Mouse (Mus musculus) lung, adult 2 months (tissue): ENCODE results near the gene Atp6v0b.

ENCODE experiments used
- CTCF ChIP-seq: fragments of 200-500 bp; IDR thresholded peaks from 2 replicates; pipeline ENCODE4 v1.5.1; 2011; ENCODE audit warnings: mild to moderate bottlenecking, low read length, control low read depth; ENCODE audit not compliant: insufficient read depth
- POLR2A ChIP-seq: fragments of 200-500 bp; IDR thresholded peaks from 2 replicates; pipeline ENCODE4 v1.6.1; 2011; ENCODE audit warnings: low read depth, mild to moderate bottlenecking, control low read depth, low read length, borderline replicate concordance; ENCODE audit errors: extremely low read depth

GRCm38 (mm10) chr4:117913421-117913820, 26.3 kb upstream of the Atp6v0b start:
- TF ChIP-seq CTCF (no peak), POLR2A (no peak)
